Mouse (Mus musculus) gonadal fat pad, adult 2 months (tissue): ENCODE measurements around the gene Vps37c. TPM values are rescaled to one million over a fixed set of nuclear protein-coding genes. Genes with fewer than 3 reads are reported as not detected.

Experiments used
- DNase-seq: peaks from one replicate; pipeline ENCODE4 v3.0.0-alpha.2; 2012; ENCODE audit warnings: low read depth
- polyA plus RNA-seq: library from polyadenylated mRNA; depleted of rRNA; stranded (reverse); fragments of >200 nt; gene quantifications from 2 replicates; pipeline ENCODE4 v1.2.3, GENCODE M21; 2012

Vps37c gene
- polyA plus RNA-seq, 1 experiment, result 25.5 TPM

DNA sequence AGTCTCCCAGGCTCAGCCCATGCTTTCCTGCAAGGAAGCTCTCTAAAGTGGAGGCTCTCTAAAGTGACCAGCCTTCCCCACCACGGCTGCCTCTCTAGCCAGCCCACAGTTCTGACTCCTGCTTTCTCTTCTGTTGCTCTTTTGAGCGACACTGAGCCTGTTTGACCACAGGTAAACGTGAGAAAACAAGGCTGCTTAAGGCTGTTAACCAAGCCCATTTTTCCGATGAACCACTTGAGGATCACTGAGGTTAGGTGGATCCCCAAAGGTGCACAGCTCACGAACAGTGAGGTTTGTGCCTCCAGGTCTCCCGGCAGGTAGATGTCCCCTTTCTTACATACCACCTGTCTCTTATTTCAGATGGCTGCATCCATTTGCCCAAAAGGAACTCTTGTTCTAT is 53.6 kb downstream of the Vps37c start:
- no peak for DNase-seq

DNA sequence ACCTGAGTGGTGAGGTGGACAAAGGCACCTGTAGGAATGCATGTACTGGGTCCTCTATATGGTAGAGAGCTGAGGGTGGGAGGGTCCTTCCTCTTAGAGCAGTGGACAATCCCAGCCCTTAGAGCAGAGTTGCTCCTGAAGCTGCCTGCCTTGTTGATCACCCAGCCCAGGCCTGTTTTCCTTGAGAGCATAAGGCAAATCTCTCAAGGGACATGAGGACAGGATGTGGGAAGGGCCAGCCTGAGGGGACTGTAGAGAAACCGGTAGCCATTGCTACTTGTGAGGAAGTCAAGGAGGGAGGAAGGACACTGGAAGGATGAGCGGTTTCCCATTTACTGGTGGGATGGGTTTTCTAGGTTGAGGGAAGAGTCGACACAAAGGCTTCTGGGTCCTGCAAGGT is 54.0 kb downstream of the Vps37c start:
- no peak for DNase-seq

DNA sequence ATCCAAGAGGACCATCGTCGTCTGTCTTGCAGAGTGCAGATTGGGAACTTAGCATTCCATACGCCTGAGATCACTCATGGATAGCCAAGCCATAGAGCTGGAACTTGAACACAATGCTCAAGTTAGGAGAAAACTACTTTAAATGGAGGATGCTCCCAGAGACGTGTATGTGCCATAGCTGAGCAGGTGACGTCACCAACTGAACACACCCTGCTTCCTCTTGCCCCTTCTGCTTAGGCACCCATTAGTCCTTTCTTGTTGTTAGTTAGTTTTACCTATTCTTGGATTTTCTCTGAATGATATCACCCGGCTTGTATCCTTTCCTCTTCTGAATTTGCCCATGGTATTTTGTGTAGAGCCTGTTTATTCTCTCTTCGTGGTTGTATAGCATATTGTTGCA is 58.6 kb downstream of the Vps37c start:
- DNase-seq, result no peak

DNA sequence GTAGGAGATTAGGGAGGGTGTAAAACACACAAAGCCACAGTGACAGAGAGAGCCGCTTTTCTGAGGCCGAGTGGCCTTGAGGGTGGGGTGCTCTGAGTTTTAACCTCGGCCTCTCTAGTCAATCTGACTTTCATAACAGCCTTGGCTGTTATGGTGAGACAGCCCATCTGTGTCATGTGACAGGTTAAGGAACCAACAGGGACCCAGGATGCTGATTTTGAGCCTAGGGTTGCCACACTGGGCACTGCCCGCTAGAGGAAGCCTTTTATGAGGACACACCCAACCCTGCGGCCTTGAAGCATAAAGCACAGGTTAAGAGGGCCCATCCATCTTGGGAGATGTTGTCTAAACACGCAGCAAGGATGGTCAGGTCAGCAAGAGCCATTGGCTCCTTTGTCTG is 59.2 kb downstream of the Vps37c start:
- DNase-seq, result no peak

DNA sequence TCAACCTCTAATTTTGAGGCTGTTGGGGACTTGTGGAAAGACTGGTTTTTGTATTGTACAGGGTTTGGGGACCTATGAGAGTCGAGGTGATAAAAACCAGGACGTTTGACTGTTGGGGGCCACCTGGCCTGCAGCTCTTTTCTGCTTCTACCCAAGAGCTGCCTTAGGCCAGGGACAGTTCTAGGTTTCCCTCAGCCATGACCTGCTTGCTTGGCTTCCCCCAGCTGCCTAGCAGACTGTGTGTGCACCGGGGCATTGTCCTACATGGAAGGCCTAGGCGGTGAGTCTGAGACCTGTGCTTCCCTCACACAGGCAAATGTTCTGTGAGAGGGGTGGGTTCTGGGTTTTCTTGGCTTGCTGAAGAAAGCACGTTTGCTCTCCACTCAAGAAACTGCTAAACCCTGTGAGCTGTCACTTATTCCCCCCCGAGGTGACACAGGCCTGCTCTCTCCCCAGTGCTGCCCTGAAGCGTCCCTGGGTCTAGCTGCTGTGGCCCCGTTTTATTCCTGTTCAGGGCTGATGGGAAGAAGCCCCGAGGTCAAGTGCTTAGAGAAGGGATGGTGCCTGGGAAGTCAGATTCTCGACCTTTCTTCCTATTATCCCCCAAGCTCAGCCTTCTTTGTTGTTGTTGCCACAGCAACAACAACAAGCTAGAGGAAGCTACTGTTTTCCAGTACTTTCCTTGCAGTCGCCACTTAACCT is 60.0 kb downstream of the Vps37c start:
- no peak for DNase-seq

DNA sequence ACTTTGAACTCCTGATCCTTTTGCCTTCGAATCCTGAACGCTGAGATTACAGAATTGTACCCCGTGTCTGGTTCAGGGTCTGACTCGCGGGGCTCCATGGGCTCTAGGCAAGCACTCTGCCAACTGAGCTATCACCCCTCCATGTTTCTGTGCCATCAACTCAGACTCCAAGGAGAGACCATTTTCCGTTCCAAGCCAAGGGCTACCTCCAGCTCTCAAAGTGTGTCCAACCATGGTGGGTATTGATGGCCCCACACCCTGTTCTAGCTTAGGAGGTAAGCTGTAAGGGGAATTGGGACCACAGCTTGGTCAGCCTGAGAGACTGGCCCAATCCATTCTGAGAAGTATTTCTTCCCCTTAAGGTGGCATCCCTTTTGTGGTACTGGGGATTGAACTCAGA is 60.8 kb downstream of the Vps37c start:
- no peak for DNase-seq

DNA sequence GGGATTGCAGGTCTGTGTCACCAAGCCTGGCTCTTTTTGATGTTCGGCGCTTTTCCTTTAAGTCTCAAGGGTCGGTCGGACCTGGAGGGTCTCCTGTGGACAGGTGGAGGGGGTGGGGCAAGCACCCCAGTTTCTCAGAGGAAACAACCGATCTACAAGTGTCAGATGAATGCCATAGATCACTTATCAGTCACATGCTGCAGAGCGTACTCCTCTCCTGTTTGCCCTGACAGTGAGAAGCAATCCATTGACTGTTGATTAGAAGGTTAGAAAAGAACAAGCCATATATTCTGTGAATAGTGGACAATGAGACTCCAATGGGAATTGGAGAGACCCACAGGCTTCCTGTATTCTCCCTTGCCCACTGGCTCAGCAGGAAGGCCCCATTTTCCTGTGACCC is 61.6 kb downstream of the Vps37c start:
- no peak for DNase-seq

DNA sequence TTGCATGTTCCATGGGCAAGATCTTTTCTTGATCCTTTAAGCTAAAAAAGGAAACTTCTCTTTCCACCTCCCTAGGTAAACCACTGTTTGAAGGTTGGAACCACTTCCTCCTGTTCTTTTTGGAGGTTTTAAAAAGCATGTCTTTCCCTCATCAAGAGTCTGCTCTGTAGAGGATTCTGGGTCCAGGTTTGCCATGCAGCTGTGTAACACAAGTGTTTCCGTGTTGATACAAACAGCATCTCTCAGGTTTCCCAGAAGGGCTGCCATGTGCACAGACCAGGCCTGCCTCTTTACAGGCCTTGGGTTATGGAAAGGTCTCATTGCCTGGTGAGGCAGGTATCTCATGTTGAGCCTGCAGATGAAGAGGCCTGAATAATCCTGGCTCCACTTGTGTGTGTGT is 63.1 kb downstream of the Vps37c start:
- no peak for DNase-seq

DNA sequence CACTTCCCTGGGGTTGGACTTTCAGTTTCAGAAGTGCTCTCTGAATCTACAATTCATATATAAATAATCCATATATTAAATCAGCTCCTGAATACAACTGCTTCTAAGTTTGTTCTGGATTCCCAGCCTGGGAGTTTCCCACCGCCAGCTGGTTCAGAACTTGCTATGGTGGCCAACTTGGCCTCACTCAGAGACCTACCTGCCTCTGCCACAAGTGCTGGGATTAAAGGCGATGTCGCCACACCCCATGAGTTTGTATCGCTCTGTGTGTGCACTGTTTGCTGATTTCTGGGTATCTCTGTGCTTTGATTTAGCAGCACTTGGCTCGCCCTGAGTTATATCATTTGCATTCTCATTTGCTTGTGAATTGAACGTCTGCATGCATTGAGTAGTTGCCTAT is 63.6 kb downstream of the Vps37c start:
- no peak for DNase-seq

DNA sequence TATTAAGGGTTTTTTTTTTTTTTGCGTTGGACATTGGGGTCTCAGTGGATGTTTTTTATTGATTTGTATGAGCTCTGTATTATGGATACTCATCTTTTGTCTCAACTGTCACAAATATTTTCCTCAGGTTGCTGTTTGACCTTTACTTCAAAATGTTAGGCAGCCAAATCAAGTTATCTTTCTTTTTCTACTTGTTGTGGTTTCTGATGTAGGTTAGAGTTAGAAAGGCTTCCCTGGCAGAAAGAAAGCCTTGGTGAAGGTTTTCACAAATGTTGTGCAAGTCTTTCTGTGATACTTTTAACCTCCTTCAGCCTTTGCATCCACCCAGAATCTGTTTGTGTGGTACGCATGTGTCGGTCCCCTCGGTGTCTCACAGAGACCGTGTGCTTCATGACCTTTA is 64.1 kb downstream of the Vps37c start:
- DNase-seq, result no peak

DNA sequence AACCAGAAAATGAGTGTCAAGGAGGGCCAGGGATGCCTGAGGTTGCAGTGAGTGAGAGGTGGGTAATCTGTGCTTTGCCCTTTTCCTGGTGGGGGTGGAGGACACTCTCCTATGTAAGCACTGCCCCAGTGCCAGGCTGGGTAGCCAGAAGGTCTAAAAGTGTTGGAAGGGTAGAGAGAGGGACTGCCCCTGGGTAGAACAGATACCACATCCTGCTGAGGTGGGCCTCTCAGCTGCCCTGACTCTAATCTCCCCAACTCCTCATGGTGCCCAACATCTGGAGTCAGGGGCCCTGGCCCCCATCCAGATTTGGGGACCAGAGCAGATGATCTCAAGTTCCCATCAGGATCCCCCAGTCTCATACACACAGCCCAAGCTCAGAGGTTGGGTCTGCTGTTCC is 68.6 kb downstream of the Vps37c start:
- DNase-seq, result no peak

DNA sequence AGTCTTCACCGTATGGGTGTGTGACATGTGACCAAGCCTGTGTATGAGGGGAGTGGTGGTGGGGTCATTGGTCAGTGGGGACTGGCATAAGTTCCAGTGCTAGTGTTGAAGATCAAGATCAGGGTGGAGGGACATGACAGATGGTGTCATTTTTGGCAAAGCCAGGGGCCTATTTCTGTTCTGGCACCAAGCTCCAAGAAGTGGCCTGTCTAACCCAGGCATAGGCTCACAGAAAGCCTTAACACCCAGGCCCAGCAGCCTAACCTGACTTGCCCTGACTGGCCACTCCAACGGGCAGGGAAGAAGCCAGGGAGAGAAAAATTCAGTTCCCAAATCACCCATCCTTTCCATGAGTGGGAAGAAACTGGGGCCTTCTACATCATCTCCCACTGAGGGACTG is 69.0 kb downstream of the Vps37c start:
- DNase-seq, result no peak

DNA sequence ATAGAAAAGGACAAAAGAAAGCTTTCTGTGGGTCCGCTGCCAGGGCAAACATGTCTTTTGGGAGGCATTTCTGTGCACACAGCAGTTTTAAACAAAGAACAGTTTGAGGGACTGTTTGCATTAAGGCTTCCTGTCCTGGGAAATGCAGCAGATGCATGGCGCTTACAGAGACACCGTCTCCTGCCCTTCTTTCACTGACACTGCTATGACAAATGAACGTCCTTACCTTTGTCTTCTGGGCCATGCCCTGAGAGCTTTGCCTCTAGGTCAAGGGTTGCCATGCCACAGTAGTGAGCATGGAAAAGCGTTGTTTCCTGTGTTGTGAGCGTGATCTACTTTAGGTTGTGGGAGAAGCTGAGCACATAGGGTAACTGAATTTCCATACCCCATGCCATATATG is 70.2 kb downstream of the Vps37c start:
- no peak for DNase-seq

DNA sequence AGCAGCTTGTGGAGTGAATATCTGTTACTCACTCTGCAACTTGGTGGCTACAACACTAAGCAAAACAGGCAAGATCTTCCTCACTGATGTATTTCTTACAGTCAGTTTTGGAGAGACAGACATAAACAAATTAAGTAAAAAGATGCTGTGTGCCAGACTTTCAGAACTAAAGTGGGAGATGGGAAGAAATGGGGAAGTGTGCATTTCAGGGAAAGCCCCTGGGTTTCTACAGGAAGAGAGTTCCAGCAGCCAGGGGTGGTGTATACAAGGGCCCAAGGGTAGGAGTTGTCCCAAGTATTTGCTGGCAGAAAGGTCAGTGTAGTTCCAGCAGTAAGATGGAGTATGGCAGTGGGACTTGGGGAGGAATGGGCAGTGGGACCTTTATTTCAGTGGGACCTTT is 71.0 kb downstream of the Vps37c start:
- DNase-seq, result no peak

DNA sequence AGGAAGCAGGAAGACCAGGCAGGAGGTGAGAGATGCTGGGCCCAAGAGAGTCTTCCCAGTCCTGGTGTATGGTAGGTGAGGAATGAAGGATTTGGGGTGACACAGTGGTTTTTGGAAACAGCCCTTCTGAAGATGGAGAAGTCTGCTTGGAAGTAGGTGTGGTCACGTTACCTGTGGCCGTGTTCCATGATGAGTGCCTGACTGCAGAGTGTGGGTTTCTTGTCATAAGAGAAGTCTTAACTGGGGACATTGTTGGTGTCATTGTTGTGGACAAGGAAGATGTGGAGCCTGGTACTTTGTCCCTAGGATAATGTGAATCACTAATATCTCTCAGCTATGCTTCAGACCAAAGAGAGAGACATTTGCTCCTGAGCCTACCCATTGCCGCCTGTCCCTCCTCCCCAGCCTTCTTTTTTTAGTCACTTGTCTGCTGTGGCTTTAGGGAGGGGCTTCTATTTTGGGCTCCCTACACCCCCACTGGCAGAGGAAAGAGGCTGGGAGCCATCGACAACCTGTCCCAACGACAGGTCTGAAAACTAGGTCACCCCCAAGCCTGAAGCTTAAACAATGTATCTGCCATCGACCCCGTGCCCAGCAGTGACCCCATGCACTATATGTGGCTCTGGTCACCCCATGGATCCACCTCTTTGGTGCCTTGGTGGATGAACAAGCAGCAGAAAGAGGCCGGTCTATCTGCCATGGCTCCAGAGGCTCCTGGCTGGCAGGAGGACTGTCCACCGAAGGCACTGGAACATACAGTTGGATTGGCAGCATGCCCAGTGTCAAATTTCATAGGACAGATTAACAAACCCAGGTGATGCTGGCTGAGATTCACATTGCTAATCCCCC is 71.7 kb downstream of the Vps37c start:
- no peak for DNase-seq

DNA sequence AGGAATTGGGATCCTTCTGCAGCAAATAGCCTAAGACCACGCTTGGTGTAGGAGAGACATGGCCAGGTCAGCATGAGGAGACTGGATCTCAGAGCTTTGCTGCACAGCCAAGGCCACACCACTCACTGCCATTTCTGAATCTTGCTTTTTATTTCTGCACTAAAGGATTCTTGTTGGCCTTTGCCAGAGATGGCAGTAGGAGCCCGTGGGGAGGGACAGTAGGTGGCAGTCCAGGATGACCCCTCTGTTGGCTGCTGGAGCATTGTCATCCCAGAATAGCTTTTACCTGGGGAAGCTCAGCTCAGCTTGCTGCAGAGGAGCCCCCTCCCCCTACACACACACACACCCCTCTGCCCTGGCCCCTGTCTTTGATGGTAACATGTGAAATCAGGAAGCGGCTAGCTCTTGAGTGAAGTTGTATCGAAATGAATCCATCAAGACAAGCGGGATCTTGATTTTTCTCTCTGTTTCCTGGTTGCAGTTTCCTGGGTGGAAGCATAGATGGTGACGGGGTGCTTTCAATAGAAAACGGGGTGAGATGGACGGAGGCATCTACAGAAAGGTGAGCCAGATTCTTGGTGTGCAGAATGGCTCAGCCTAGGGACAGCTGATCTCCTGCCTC is 73.4 kb downstream of the Vps37c start:
- no peak for DNase-seq

DNA sequence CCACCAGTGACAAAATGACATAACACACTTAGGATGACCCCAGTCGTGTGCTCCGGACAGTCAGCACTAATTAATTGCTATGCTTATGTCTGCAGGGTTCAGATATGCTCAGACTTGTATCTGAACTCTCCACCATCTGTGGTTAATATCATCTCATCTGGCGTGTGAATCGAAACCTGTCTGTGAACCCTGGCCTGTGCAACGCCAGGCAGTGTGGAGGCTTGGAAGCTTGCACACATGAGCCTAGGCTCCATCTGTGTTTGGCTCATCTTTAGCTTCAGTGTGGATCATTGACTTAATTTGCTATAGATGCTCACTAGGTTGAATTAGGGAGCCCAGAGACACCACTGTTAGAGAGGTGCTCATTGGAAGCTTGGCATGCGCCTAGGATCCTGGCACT is 73.9 kb downstream of the Vps37c start:
- no peak for DNase-seq

DNA sequence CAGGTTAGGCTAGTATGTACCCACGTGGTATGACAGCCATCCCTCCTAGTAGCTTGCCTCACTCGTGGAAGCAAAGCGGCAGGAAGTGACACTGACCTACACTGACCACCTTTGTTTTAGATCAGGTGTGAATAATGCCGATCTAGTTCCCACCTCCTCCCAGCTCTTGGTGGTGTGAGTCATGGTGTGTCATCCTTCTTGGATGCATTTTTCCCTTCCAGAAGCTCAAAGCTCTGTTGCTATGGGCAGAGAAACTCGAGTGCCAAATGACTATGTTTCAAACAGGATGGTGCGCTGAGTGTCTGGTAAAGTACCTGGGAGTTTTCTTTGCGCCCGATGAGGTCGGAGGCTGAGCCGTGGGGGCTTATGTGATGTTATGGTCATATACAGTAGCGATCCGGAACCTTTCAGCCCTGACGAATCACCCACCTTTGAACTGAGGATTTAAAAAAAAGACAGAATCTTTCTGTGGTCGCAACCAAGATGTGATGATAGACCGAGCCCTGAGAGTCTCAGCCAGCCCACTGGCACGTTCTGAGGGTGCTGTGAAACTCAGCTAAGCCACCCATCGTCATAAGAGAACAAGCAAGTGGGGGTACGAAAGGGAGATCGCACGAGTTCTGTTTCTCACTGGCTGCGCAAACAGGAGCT is 75.0 kb downstream of the Vps37c start:
- no peak for DNase-seq
